Mouse (Mus musculus) kidney, embryonic 14.5 days (tissue): ENCODE measurements at regions not wholly inside any gene's neighbourhood (a gene's known extent, or its start where the extent isn't known, plus 50 kb on each side); places are given as distances from the start of the nearest gene placed in this dataset.
A peak's percentile ranks its signal among the peaks of the same experiment; 100 is the strongest.

Experiments
- ATAC-seq: fragments of 200-750 bp; cut with Nextera tagmentation; 2 replicates; pipeline ENCODE4 v1.8.0; 2017; ENCODE audit warnings: moderate number of reproducible peaks, mild to moderate bottlenecking, moderate TSS enrichment, moderate library complexity; ENCODE audit not compliant: low FRiP score, low TSS enrichment
- H3K27ac ChIP-seq: fragments of 300-500 bp; sonication (generic); 2 replicates; pipeline ENCODE4 v1.5.1; 2014; ENCODE audit warnings: low read depth, mild to moderate bottlenecking, low read length, moderate library complexity, mixed read lengths
- H3K27me3 ChIP-seq: fragments of 300-500 bp; sonication (generic); 2 replicates; pipeline ENCODE4 v1.6.1; 2014; ENCODE audit warnings: mild to moderate bottlenecking, low read length; ENCODE audit not compliant: control insufficient read depth, insufficient read depth
- H3K36me3 ChIP-seq: fragments of 300-500 bp; sonication (generic); 2 replicates; pipeline ENCODE4 v1.6.1; 2014; ENCODE audit warnings: low read length, mixed read lengths; ENCODE audit not compliant: control insufficient read depth, insufficient read depth
- H3K4me1 ChIP-seq: fragments of 300-500 bp; sonication (generic); 2 replicates; pipeline ENCODE4 v1.6.1; 2014; ENCODE audit warnings: low read length, mixed read lengths; ENCODE audit not compliant: control insufficient read depth, insufficient read depth
- H3K4me2 ChIP-seq: fragments of 300-500 bp; sonication (generic); replicated peaks from 2 replicates; pipeline ENCODE4 v1.6.1; 2014; ENCODE audit warnings: low read depth, mild to moderate bottlenecking, low read length
- H3K4me3 ChIP-seq: fragments of 300-500 bp; sonication (generic); 2 replicates; pipeline ENCODE4 v1.5.1; 2014; ENCODE audit warnings: mild to moderate bottlenecking, low read length
- H3K9ac ChIP-seq: fragments of 300-500 bp; sonication (generic); 2 replicates; pipeline ENCODE4 v1.6.1; 2014; ENCODE audit warnings: low read depth, mild to moderate bottlenecking, low read length, moderate library complexity
- H3K9me3 ChIP-seq: fragments of 300-500 bp; sonication (generic); 2 replicates; pipeline ENCODE4 v1.6.1; 2016; ENCODE audit warnings: low read length; ENCODE audit not compliant: control insufficient read depth
- WGBS: fragments of 180-500 bp; shearing (Covaris S2); extraction: QIAGEN DNeasy Blood & Tissue Kit; methylation state at CpG from one replicate; pipeline ENCODE4 v1.1.7; 2014; 5-methylcytosine and 5-hydroxymethylcytosine counted together

DNA sequence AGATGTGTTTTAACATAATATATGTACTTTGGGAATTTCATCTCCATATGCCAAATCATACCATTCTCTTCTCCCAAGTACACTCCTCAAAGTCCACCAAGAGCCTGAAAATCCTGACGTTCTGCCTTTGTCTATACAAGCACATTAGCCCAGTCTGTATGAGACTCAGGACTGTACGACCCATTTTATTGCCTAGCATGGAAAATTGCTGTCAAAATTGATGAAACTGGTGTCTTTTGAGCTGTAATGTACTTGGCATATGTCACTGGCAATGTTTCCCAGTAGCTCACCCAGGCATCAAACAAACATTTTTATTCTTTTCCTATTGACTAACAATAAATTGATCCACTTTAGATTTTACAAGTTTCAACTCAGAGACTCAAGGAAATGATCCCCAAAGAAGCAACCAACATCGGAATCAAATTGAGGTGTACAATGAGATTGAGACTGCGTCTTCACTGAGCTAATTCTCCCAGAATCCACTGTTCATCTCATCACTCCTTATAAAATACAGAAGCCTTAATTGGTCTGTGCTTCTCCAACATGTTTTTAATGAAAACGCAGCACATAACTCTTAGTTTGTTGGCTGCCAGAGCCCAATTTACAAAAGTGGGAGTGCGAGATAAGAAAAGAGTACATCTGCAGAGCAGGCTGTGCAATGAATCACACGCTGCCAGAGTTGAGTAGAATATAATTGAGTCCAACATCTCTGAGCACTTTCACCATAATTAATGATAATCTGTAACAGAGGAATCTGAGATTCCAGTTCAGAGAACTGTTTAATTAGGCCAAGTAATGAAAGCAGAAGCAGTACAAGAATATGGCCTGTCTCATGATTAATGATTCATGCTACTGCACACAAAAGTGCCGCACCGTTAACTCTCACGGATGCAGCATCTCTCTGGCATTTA lies 821.5 kb downstream of the Kcnj3 start:
- no peak overlapping the region for H3K4me3 ChIP-seq

DNA sequence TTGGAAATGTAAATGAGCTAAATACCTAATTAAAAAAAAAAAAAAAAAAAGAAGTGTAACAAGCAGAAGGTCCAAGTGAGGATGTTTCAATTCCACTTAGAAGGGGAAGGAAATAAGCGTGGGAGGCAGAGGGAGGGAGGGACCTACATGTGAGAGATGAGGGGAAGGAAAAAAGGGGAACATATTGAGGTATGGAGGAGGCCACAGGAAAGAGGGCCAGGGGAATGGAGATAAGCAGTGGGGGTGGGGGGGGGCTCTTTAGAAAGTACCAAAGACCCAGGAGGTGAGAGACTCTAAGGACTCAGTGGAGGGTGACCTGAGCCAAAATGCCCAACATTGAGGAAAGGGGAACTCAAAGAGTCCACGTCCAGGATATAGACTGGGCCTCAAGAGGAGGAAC lies 818.9 kb downstream of the Nr4a2 start:
- no peak for ATAC-seq
- Histone ChIP-seq H3K27ac (no peak overlapping the region), H3K27me3 (no peaks in the 10 kb centered on the region), H3K9me3 (no peaks in the 10 kb centered on the region), H3K9ac (no peak overlapping the region), H3K4me3 (no peak overlapping the region), H3K36me3 (no peaks in the 10 kb centered on the region), H3K4me2 (no peak overlapping the region), H3K4me1 (no peaks in the 10 kb centered on the region)
- 82% methylated on average over 2 of the region's 2 CpGs for WGBS

More for the DNA sequence above, 821.5 kb downstream of the Kcnj3 start:
- no peak overlapping the region for H3K27ac ChIP-seq
- H3K4me2 ChIP-seq, result no peak overlapping the region
- no peaks in the 10 kb centered on the region for H3K9me3 ChIP-seq
- H3K4me1 ChIP-seq, result no peaks in the 10 kb centered on the region
- no peak overlapping the region for H3K9ac ChIP-seq
- 46% methylated on average over 10 of the region's 10 CpGs for WGBS
- H3K36me3 ChIP-seq, result no peaks in the 10 kb centered on the region
- peak; percentile 46; the same call in 1 of the 2 replicates for ATAC-seq
- no peaks in the 10 kb centered on the region for H3K27me3 ChIP-seq

DNA sequence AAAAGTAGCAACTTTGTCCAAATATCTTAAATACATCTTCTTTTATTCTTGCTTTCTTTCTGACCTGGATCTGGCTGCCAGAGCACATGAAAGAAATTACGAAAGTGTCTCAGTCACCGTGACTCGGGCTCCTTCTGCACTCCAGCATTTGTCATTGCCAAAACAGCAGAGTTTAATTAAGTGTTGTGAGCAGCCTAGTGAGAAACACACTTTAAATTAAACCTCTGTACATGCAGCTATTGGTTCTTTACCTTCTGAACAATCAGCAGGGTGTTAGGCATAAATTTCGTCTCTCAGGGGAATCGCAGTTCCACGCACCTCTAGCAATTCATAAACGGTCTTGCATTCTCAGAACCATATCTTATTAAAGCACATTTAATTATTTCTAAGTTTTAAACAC lies 802.1 kb downstream of the Nr4a2 start:
- 75% methylated on average over 7 of the region's 7 CpGs for WGBS

DNA sequence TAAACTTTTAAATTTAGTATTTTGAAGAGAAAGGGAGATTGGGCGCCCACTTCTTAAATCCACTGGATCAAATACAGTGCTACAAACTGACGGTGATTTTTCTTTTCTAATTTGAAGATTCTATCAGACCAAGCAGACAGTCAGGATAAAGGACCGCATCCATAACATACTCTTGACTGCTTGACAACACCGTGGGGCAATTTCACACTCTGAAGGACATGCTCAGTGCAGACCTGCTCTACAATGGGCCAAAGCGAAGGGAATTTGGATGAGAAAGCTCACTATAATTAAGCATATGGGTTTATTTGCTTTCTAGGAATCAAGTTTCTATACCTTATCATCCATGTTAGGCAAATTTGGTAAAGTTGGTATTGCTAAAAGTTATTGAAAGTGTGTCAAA lies 801.3 kb downstream of the Nr4a2 start:
- no peak overlapping the region for H3K4me3 ChIP-seq
- no peaks in the 10 kb centered on the region for H3K36me3 ChIP-seq
- no peaks in the 10 kb centered on the region for H3K4me1 ChIP-seq
- no peaks in the 10 kb centered on the region for H3K27me3 ChIP-seq
- WGBS, result 86% methylated on average over 5 of the region's 5 CpGs
- H3K9me3 ChIP-seq, result no peaks in the 10 kb centered on the region
- H3K27ac ChIP-seq, result no peak overlapping the region
- H3K9ac ChIP-seq, result no peak overlapping the region
- H3K4me2 ChIP-seq, result no peak overlapping the region
- no peak for ATAC-seq

More for the DNA sequence above, 802.1 kb downstream of the Nr4a2 start:
- Histone ChIP-seq H3K27ac (no peak overlapping the region), H3K36me3 (no peaks in the 10 kb centered on the region), H3K4me1 (no peaks in the 10 kb centered on the region), H3K9ac (no peak overlapping the region), H3K4me3 (no peak overlapping the region), H3K4me2 (no peak overlapping the region), H3K27me3 (no peaks in the 10 kb centered on the region), H3K9me3 (no peaks in the 10 kb centered on the region)
- ATAC-seq, result no peak

DNA sequence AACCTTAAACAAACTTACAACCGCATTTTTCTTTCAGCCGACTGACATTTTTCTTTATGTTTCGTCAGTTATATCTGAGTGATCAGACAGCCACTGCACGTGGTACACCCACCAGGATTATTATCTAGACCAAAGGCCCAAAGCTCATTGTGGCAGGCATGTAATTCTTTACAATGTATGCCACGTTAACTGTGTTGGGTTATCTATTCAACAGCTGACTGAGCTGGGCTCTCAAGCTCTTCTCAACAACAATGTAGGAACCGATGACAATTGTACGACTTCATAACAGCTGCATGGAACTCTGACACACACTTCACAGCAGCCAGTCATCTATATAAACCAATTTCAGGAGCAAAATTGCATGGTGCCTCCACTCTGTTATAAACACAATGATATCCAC lies 787.8 kb downstream of the Nr4a2 start:
- H3K36me3 ChIP-seq, result no peaks in the 10 kb centered on the region
- ATAC-seq, result no peak
- no peak overlapping the region for H3K4me2 ChIP-seq
- H3K4me3 ChIP-seq, result no peak overlapping the region
- 68% methylated on average over 7 of the region's 7 CpGs for WGBS
- H3K9me3 ChIP-seq, result no peaks in the 10 kb centered on the region
- no peak overlapping the region for H3K9ac ChIP-seq
- H3K27ac ChIP-seq, result no peak overlapping the region
- H3K27me3 ChIP-seq, result no peaks in the 10 kb centered on the region
- no peaks in the 10 kb centered on the region for H3K4me1 ChIP-seq

DNA sequence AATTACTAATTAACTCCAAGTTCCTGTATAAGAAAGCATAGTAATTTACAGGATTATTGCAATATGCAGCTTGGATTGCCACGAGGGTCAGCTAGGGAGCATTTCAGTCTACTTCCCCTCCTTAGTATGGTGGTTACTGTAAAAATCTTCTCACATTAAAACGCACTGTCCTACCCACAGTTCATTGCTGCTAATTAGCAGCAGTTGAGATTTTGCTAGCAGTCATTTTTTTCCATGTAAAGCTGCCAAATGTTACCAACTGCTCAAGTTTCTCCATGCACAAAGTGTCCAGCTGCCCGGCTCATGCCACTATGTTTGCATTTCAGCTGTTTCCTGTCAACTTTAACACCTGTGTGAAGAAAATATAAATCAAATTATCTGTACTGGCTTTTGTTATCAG lies 759.7 kb downstream of the Nr4a2 start:
- no peak overlapping the region for H3K27ac ChIP-seq
- no peaks in the 10 kb centered on the region for H3K4me1 ChIP-seq
- ATAC-seq, result no peak
- no peaks in the 10 kb centered on the region for H3K27me3 ChIP-seq
- 53% methylated on average over 3 of the region's 3 CpGs for WGBS
- no peak overlapping the region for H3K4me2 ChIP-seq
- H3K36me3 ChIP-seq, result no peaks in the 10 kb centered on the region
- no peaks in the 10 kb centered on the region for H3K9me3 ChIP-seq
- no peak overlapping the region for H3K4me3 ChIP-seq
- H3K9ac ChIP-seq, result no peak overlapping the region
